Mouse (Mus musculus) embryonic stem cell, embryonic (primary cell): Measurements from ENCODE around the gene Vipr1.

Experiments used
- CTCF ChIA-PET, 4 experiments: fragments of 300-600 bp in 2 of 4; fragments of 350-600 bp in 2 of 4; sonication (Branson Sonifier 250); formaldehyde crosslinking; loops; one replicate each; lab custom pipeline; 2022; ENCODE audit warnings: inconsistent platforms in 2 of 4; lab: Charles Lee
- POLR2A ChIA-PET, 4 experiments: fragments of 300-600 bp in 2 of 4; fragments of 350-600 bp in 2 of 4; sonication (Branson Sonifier 250); formaldehyde crosslinking; loops; one replicate each; lab custom pipeline; 2022; ENCODE audit warnings: antibody characterized with exemption in 4 of 4, inconsistent platforms in 1 of 4; lab: Charles Lee

Vipr1 gene

GRCm38 (mm10) chr9:121710584-121710975 lies 68.1 kb downstream of the Vipr1 start:
- POLR2A ChIA-PET: interaction anchor here (0.7 to 2.1 kb wide), 31 partner anchors 8 to 394 kb away, joined by 3 to 103 read pairs (median 4); partner anchors contain the start of genes Nktr (in 4 of the 4), Higd1a (in 2 of the 4), Lyzl4 (in 1 of the 4) and Vipr1 (in 1 of the 4)

GRCm38 (mm10) chr9:121717048-121717447 lies 74.5 kb downstream of the Vipr1 start:
- ChIA-PET CTCF (no interaction called here), POLR2A (interaction anchor here in 2 of 4 experiments (0.6 to 3.7 kb wide), 3 partner anchors 12 to 88 kb away, joined by 3 to 46 read pairs (median 13); partner anchors contain the start of gene Sec22c (in 2 of the 2))

More at GRCm38 (mm10) chr9:121710584-121710975, 68.1 kb downstream of the Vipr1 start:
- CTCF ChIA-PET: interaction anchor here (0.6 to 1.8 kb wide), 15 partner anchors 8 to 318 kb away, joined by 3 to 8 read pairs (median 5); partner anchors contain the start of genes Nktr (in 3 of the 4), Vipr1 (in 2 of the 4) and Lyzl4 (in 1 of the 4)

GRCm38 (mm10) chr9:121718070-121718705 lies 75.7 kb downstream of the Vipr1 start:
- ChIA-PET CTCF (interaction anchor here in 3 of 4 experiments (0.8 to 1.2 kb wide), 3 partner anchors 8 kb away, joined by 5 to 7 read pairs (median 5); partner anchors contain the start of gene Ss18l2 (in 3 of the 3)), POLR2A (interaction anchor here (0.7 to 3.7 kb wide), 34 partner anchors 8 to 1147 kb away, joined by 3 to 103 read pairs (median 6); partner anchors contain the start of genes Ss18l2 (in 4 of the 4), Sec22c (in 3 of the 4), Ano10 (in 1 of the 4) and Higd1a (in 1 of the 4))

GRCm38 (mm10) chr9:121718792-121719318 lies 76.3 kb downstream of the Vipr1 start, which contains the start of gene Nktr:
Nktr (plus strand) TSS chr9:121719169.
- POLR2A ChIA-PET: interaction anchor here (0.7 to 3.7 kb wide), 46 partner anchors 8 to 1147 kb away, joined by 3 to 103 read pairs (median 5); partner anchors contain the start of genes Ss18l2 (in 4 of the 4), Sec22c (in 3 of the 4), Lyzl4 (in 2 of the 4) and Vipr1 (in 2 of the 4)
- CTCF ChIA-PET: interaction anchor here in 3 of 4 experiments (0.7 to 1.2 kb wide), 5 partner anchors 8 to 42 kb away, joined by 3 to 7 read pairs (median 5); partner anchors contain the start of gene Ss18l2 (in 3 of the 3)

GRCm38 (mm10) chr9:121719347-121720331 lies 77.1 kb downstream of the Vipr1 start:
- POLR2A ChIA-PET: interaction anchor here (0.6 to 3.7 kb wide), 50 partner anchors 8 to 1148 kb away, joined by 3 to 103 read pairs (median 5); partner anchors contain the start of genes Ss18l2 (in 4 of the 4), Sec22c (in 3 of the 4), Lyzl4 (in 2 of the 4) and Vipr1 (in 2 of the 4)
- CTCF ChIA-PET: interaction anchor here in 3 of 4 experiments (0.6 to 1.2 kb wide), 5 partner anchors 9 to 161 kb away, joined by 3 to 7 read pairs (median 4); partner anchors contain the start of gene Ss18l2 (in 2 of the 3)
